Mouse (Mus musculus) erythroid progenitor cell, adult 5-6 weeks (primary cell): ENCODE measurements around the gene Tdg. TPM values are rescaled to one million over a fixed set of nuclear protein-coding genes. Genes with fewer than 3 reads are reported as not detected.

Source experiments
- total RNA-seq, 2 experiments: library from RNA; stranded (forward) in 1 of 2; stranded (reverse) in 1 of 2; fragments of 150-400 nt in 1 of 2; fragments of 186-747, 209-891 nt in 1 of 2; gene quantifications; 2 replicates each; pipeline versions ENCODE4 v1.2.3 to v1.2.4; 2015 to 2017; ENCODE audit warnings: low replicate concordance in 2 of 2

Gene Tdg
- total RNA-seq, 2 experiments from 2014 or later, result 25.2 to 27.1 TPM

Other genes starting within 250 kb of the Tdg start
- not detected in 2 replicates for gene Gm1553, start 137.2 kb upstream of the Tdg start, total RNA-seq (2015; ENCODE audit: low replicate concordance)
- gene Gm1553, start 137.2 kb upstream of the Tdg start, total RNA-seq (2017; ENCODE audit: low replicate concordance), result not detected in 2 replicates
- gene 1190007I07Rik, start 6.6 kb upstream of the Tdg start, total RNA-seq (2015; ENCODE audit: low replicate concordance), result not detected in 2 replicates
- 11.3 TPM in 1 of 2 replicates, not detected in the other for gene 1190007I07Rik, start 6.6 kb upstream of the Tdg start, total RNA-seq (2017; ENCODE audit: low replicate concordance)
- not detected in 2 replicates for gene Glt8d2, start 60.8 kb downstream of the Tdg start, total RNA-seq (2015; ENCODE audit: low replicate concordance)
- not detected in 2 replicates for gene Glt8d2, start 60.8 kb downstream of the Tdg start, total RNA-seq (2017; ENCODE audit: low replicate concordance)
- 10.1 and 24.7 TPM in 2 replicates for gene Hcfc2, start 66.3 kb downstream of the Tdg start, total RNA-seq (2015; ENCODE audit: low replicate concordance)
- gene Hcfc2, start 66.3 kb downstream of the Tdg start, total RNA-seq (2017; ENCODE audit: low replicate concordance), result 2.5 and 10.1 TPM in 2 replicates
- gene Nfyb, start 134.3 kb downstream of the Tdg start, total RNA-seq (2015; ENCODE audit: low replicate concordance), result 36.0 and 65.0 TPM in 2 replicates
- 81.4 and 122 TPM in 2 replicates for gene Nfyb, start 134.3 kb downstream of the Tdg start, total RNA-seq (2017; ENCODE audit: low replicate concordance)
- gene Txnrd1, start 204.1 kb downstream of the Tdg start, total RNA-seq (2015; ENCODE audit: low replicate concordance), result 26.7 and 38.1 TPM in 2 replicates
- 38.2 and 56.8 TPM in 2 replicates for gene Txnrd1, start 204.1 kb downstream of the Tdg start, total RNA-seq (2017; ENCODE audit: low replicate concordance)
- gene Eid3, start 236.8 kb downstream of the Tdg start, total RNA-seq (2015; ENCODE audit: low replicate concordance), result 4.2 TPM in 1 of 2 replicates, not detected in the other
- gene Eid3, start 236.8 kb downstream of the Tdg start, total RNA-seq (2017; ENCODE audit: low replicate concordance), result 6.6 and 9.4 TPM in 2 replicates